Mouse (Mus musculus) midbrain, embryonic 10.5 days (tissue): ENCODE measurements around the gene Cox4i1. TPM values are rescaled to one million over a fixed set of nuclear protein-coding genes. Genes with fewer than 3 reads are reported as not detected.

Experiments used
- polyA plus RNA-seq: library from polyadenylated mRNA; unstranded; fragments of >200 nt; fragmentation: Nextera tagmentation; extraction: Ambion mirVana; gene quantifications from 2 replicates; pipeline ENCODE4 v1.2.1, GENCODE M21; 2016

Gene Cox4i1
- polyA plus RNA-seq, 1 experiment from 2014 or later, result 963 TPM

Other genes with a start within 250 kb of the Cox4i1 start
- gene Gins2, start 78.9 kb upstream of the Cox4i1 start, polyA plus RNA-seq, result 162 and 192 TPM in 2 replicates
- gene 1190005I06Rik, start 20.6 kb upstream of the Cox4i1 start, polyA plus RNA-seq, result 3.9 TPM in 2 replicates
- gene Gm27021, start 143 bp upstream of the Cox4i1 start, polyA plus RNA-seq, result 3.1 and 3.5 TPM in 2 replicates
- 347 and 384 TPM in 2 replicates for gene Emc8, start 351 bp downstream of the Cox4i1 start, polyA plus RNA-seq
- 6.9 and 7.6 TPM in 2 replicates for gene Irf8, start 68.1 kb downstream of the Cox4i1 start, polyA plus RNA-seq